Mouse (Mus musculus): Measurements from ENCODE around the gene Fat3.

- TF ChIP-seq POLR2A (IDR thresholded peaks at IDR 0.05; ENCODE audit: borderline replicate concordance, extremely low read depth, insufficient read depth, insufficient read length, poor library complexity, severe bottlenecking) (no peak), CTCF (IDR thresholded peaks at IDR 0.05; ENCODE audit: borderline replicate concordance, extremely low read depth, insufficient read depth, insufficient read length) (no peak)
Observed at GRCm38 (mm10) chr9:15978317-15978716, 522.8 kb downstream of the Fat3 start.

Measured in brain, embryonic 14.5 days (tissue).